Comparison of ENCODE assay signal across 16 mouse cellular contexts in genomic region chr17:84933968-84934367, GRCm38 (mm10). TPM values are rescaled to one million over a fixed set of nuclear protein-coding genes. Genes with fewer than 3 reads are reported as not detected.
DNase-seq lines count a peak whose midpoint lies in the region; ATAC-seq and TF ChIP-seq lines count a peak whose summit lies in the region.
"Had no signal": no experiment of that assay in that cellular context is flagged by ENCODE, and none has a peak within 500 bp of the region (broad histone marks: within the 10 kb centered on the region; RNA-seq: fewer than 3 reads in every experiment).

No protein-coding gene starts in this region.

- no peak for DNase-seq in lung, embryonic 14.5 days
- no peak for DNase-seq in lung, adult 18-20 months
- peak; percentile 10 for DNase-seq in yolk sac, embryonic 10.5 days (ENCODE audit: low spot score)
- DNase-seq in frontal cortex, postnatal 14 days (ENCODE audit: low spot score in 2 of 2), result no peak
- no peak for DNase-seq in gastrocnemius, adult 8-10 months (ENCODE audit: low spot score in 2 of 2)
- DNase-seq in embryonic facial prominence, embryonic 10.5 days (ENCODE audit: low spot score), result no peak
- DNase-seq: cerebellum, postnatal 36 days; kidney, adult 11 months; right cerebral cortex, postnatal 14 days had no signal

- no peaks in the 10 kb centered on the region for H3K36me3 ChIP-seq in lung, embryonic 14.5 days (ENCODE audit: insufficient read depth)
- no peaks in the 10 kb centered on the region for H3K36me3 ChIP-seq in intestine, embryonic 15.5 days
- H3K36me3 ChIP-seq in embryonic facial prominence, embryonic 10.5 days (replicated peaks), result no peaks in the 10 kb centered on the region
- H3K36me3 ChIP-seq: embryonic facial prominence, embryonic 15.5 days; hindbrain, embryonic 10.5 days; limb, embryonic 15.5 days had no signal

- no peak overlapping the region for H3K4me2 ChIP-seq in lung, embryonic 14.5 days
- H3K4me2 ChIP-seq in intestine, embryonic 15.5 days (replicated peaks), result no peak overlapping the region
- H3K4me2 ChIP-seq: embryonic facial prominence, embryonic 15.5 days; limb, embryonic 15.5 days had no signal

- peak; percentile 56; the same call in 1 of the 2 replicates for ATAC-seq in lung, embryonic 14.5 days (ENCODE audit: insufficient read depth)
- ATAC-seq in intestine, embryonic 15.5 days, result peak; percentile 81; the same call in 1 of the 2 replicates
- 0 out of 2 replicates have a peak, but pooled peaks have one; percentile 49 for ATAC-seq in megakaryocyte, adult 5-6 weeks (ENCODE audit: poor library complexity, severe bottlenecking)
- ATAC-seq: Patski had no signal

- H3K27ac ChIP-seq in lung, embryonic 14.5 days (ENCODE audit: low read depth), result no peak overlapping the region
- 0 out of 2 replicates have a peak overlapping the region, but pooled peaks have one; percentile 11 for H3K27ac ChIP-seq in intestine, embryonic 15.5 days
- no peak overlapping the region for H3K27ac ChIP-seq in embryonic facial prominence, embryonic 10.5 days (replicated peaks)
- H3K27ac ChIP-seq: embryonic facial prominence, embryonic 15.5 days; hindbrain, embryonic 10.5 days; limb, embryonic 15.5 days; macrophage had no signal

- no peak for TF ChIP-seq CTCF in lung, embryonic 14.5 days (IDR thresholded peaks at IDR 0.05; ENCODE audit: low read depth)

- H3K4me3 ChIP-seq in lung, embryonic 14.5 days (ENCODE audit: low read depth, low read length), result no peak overlapping the region
- H3K4me3 ChIP-seq in intestine, embryonic 15.5 days (replicated peaks), result no peak overlapping the region
- no peak overlapping the region for H3K4me3 ChIP-seq in embryonic facial prominence, embryonic 10.5 days
- H3K4me3 ChIP-seq: embryonic facial prominence, embryonic 15.5 days; hindbrain, embryonic 10.5 days; limb, embryonic 15.5 days had no signal

- no peaks in the 10 kb centered on the region for H3K4me1 ChIP-seq in lung, embryonic 14.5 days (ENCODE audit: insufficient read depth)
- H3K4me1 ChIP-seq in intestine, embryonic 15.5 days (replicated peaks), result no peaks in the 10 kb centered on the region
- peaks cover 13% of the 10 kb centered on the region for H3K4me1 ChIP-seq in embryonic facial prominence, embryonic 10.5 days
- H3K4me1 ChIP-seq: hindbrain, embryonic 10.5 days had no signal

- H3K9me3 ChIP-seq in lung, embryonic 14.5 days (ENCODE audit: low read depth, low read length), result no peaks in the 10 kb centered on the region
- no peaks in the 10 kb centered on the region for H3K9me3 ChIP-seq in intestine, embryonic 15.5 days
- H3K9me3 ChIP-seq in embryonic facial prominence, embryonic 10.5 days, result peaks cover 10% of the 10 kb centered on the region
- H3K9me3 ChIP-seq: embryonic facial prominence, embryonic 15.5 days; limb, embryonic 15.5 days had no signal

- H3K27me3 ChIP-seq in lung, embryonic 14.5 days (ENCODE audit: insufficient read depth, low read length), result no peaks in the 10 kb centered on the region
- no peaks in the 10 kb centered on the region for H3K27me3 ChIP-seq in intestine, embryonic 15.5 days (replicated peaks)
- no peaks in the 10 kb centered on the region for H3K27me3 ChIP-seq in embryonic facial prominence, embryonic 10.5 days (replicated peaks; ENCODE audit: low read depth, poor library complexity, severe bottlenecking)
- H3K27me3 ChIP-seq: embryonic facial prominence, embryonic 15.5 days; limb, embryonic 15.5 days had no signal

- WGBS in lung, embryonic 14.5 days, result 56% methylated on average over 5 of the region's 5 CpGs
- 56% methylated on average over 5 of the region's 5 CpGs for WGBS in intestine, embryonic 15.5 days
- 59% methylated on average over 5 of the region's 5 CpGs for WGBS in embryonic facial prominence, embryonic 10.5 days

- H3K9ac ChIP-seq in lung, embryonic 14.5 days, result no peak overlapping the region
- H3K9ac ChIP-seq in intestine, embryonic 15.5 days, result no peak overlapping the region
- H3K9ac ChIP-seq: embryonic facial prominence, embryonic 15.5 days; limb, embryonic 15.5 days had no signal

RNA-seq across cellular contexts. Expression of gene Ppm1b, which starts 22.6 kb away (rescaled TPM):
- polyA plus RNA-seq in lung, embryonic 14.5 days (2014; fragmentation: Nextera tagmentation; extraction: Ambion mirVana), result 61.5 and 68.2 TPM in 2 replicates
- polyA plus RNA-seq in intestine, embryonic 15.5 days (2015; fragmentation: Nextera tagmentation; extraction: Ambion mirVana), result 94.5 and 96.6 TPM in 2 replicates
- total RNA-seq in megakaryocyte, adult 5-6 weeks (2015), result 42.9 and 46.0 TPM in 2 replicates
- 40.0 and 41.4 TPM in 2 replicates for total RNA-seq in megakaryocyte, adult 5-6 weeks (2017)
- 100 to 1,000 TPM; 165 to 198 (median 183) TPM for total RNA-seq in gastrocnemius, adult 8-10 months (2022)
- 60.6 and 63.2 TPM in 2 replicates for polyA plus RNA-seq in embryonic facial prominence, embryonic 10.5 days (2016; fragmentation: Nextera tagmentation; extraction: Ambion mirVana)
